Mouse (Mus musculus) heart, embryonic 10.5 days (tissue): Measurements from ENCODE around the gene Olfr282. TPM values are rescaled to one million over a fixed set of nuclear protein-coding genes. Genes with fewer than 3 reads are reported as not detected.

Source experiments
- DNase-seq: peaks from one replicate; pipeline ENCODE4 v3.0.0-alpha.2; 2017; ENCODE audit warnings: low spot score
- H3K27ac ChIP-seq: fragments of 300-500 bp; sonication (generic); 2 replicates; pipeline ENCODE4 v1.5.1; 2016; ENCODE audit warnings: mild to moderate bottlenecking
- H3K27me3 ChIP-seq: fragments of 300-500 bp; sonication (generic); 2 replicates; pipeline ENCODE4 v1.6.1; 2016; ENCODE audit warnings: mild to moderate bottlenecking; ENCODE audit not compliant: poor library complexity, insufficient read depth, severe bottlenecking
- H3K36me3 ChIP-seq: fragments of 300-500 bp; sonication (generic); 2 replicates; pipeline ENCODE4 v1.6.1; 2016; ENCODE audit warnings: mild to moderate bottlenecking, moderate library complexity
- H3K4me1 ChIP-seq: fragments of 300-500 bp; sonication (generic); 2 replicates; pipeline ENCODE4 v1.6.1; 2016; ENCODE audit warnings: mild to moderate bottlenecking
- H3K4me3 ChIP-seq: fragments of 300-500 bp; sonication (generic); 2 replicates; pipeline ENCODE4 v1.5.1; 2016; ENCODE audit warnings: mild to moderate bottlenecking, moderate library complexity
- H3K9me3 ChIP-seq: fragments of 300-500 bp; sonication (generic); 2 replicates; pipeline ENCODE4 v1.6.1; 2016; ENCODE audit warnings: mild to moderate bottlenecking, moderate library complexity
- WGBS: fragments of 180-500 bp; shearing (Covaris S2); methylation state at CpG from one replicate; pipeline ENCODE4 v1.1.7; 2016; 5-methylcytosine and 5-hydroxymethylcytosine counted together
- polyA plus RNA-seq: library from polyadenylated mRNA; unstranded; fragments of >200 nt; fragmentation: Nextera tagmentation; extraction: Ambion mirVana; gene quantifications from 2 replicates; pipeline ENCODE4 v1.2.1, GENCODE M21; 2016

Gene Olfr282
- polyA plus RNA-seq, 1 experiment from 2014 or later: not detected

DNA sequence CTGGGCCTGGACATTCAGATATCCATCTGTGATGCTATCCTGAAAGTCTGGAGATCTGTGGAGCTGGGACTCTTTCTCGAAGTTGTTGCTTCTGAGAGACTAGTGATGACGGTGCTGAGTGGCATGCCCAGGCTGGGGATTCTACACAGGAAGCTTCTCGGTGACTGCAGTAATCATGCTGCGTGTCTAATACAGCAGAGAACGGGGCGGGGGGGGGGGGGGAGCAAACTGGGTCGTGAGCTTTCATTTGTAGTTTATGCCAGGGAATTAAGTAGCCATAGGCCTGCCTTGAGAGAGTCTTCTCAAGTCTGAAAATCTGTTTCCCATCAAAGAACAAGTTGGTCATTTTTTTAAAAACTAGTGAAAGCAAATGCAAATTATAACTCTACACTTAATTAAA, 12.9 kb upstream of the Olfr282 start:
- H3K36me3 ChIP-seq: no peaks in the 10 kb centered on the region

DNA sequence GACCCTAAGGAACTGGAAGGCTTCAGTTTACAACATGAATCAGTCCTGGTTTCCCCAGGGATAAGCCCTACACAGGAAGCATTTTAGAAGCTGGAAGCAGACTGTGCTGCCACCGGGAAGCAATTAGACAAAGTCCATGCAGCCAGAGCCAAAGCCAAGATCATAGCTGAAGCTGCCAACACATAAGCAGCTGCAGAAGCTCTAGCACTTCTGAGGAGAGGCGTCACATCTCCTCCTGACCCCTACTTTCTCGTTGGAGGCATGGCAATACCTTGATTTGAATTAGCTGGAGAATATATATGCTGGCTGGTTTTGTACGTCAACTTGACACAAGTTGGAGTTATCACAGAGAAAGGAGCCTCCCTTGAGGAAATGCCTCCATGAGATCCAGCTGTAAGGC, 10.1 kb upstream of the Olfr282 start:
- Histone ChIP-seq H3K36me3 (no peaks in the 10 kb centered on the region), H3K9me3 (no peaks in the 10 kb centered on the region)

More for the DNA sequence above, 12.9 kb upstream of the Olfr282 start:
- Histone ChIP-seq H3K4me3 (no peak overlapping the region), H3K27me3 (no peaks in the 10 kb centered on the region), H3K27ac (no peak overlapping the region), H3K9me3 (no peaks in the 10 kb centered on the region), H3K4me1 (no peaks in the 10 kb centered on the region)
- no peak for DNase-seq
- WGBS: 61% methylated on average over 7 of the region's 7 CpGs

GRCm38 (mm10) chr15:98424326-98424725, 6.7 kb upstream of the Olfr282 start:
- Histone ChIP-seq H3K27me3 (no peaks in the 10 kb centered on the region), H3K9me3 (no peaks in the 10 kb centered on the region), H3K4me1 (no peaks in the 10 kb centered on the region), H3K4me3 (no peak overlapping the region), H3K27ac (no peak overlapping the region), H3K36me3 (no peaks in the 10 kb centered on the region)
- 78% methylated on average over 14 of the region's 14 CpGs for WGBS
- no peak for DNase-seq

More for the DNA sequence above, 10.1 kb upstream of the Olfr282 start:
- H3K4me1 ChIP-seq: no peaks in the 10 kb centered on the region
- no peak overlapping the region for H3K4me3 ChIP-seq
- no peak overlapping the region for H3K27ac ChIP-seq
- DNase-seq: no peak
- WGBS: 62% methylated on average over 4 of the region's 4 CpGs
- no peaks in the 10 kb centered on the region for H3K27me3 ChIP-seq

GRCm38 (mm10) chr15:98424753-98425152, 6.3 kb upstream of the Olfr282 start:
- no peaks in the 10 kb centered on the region for H3K36me3 ChIP-seq
- H3K9me3 ChIP-seq: no peaks in the 10 kb centered on the region
- no peak for DNase-seq
- no peak overlapping the region for H3K4me3 ChIP-seq
- WGBS: 68% methylated on average over 6 of the region's 6 CpGs
- H3K27me3 ChIP-seq: no peaks in the 10 kb centered on the region
- no peak overlapping the region for H3K27ac ChIP-seq
- no peaks in the 10 kb centered on the region for H3K4me1 ChIP-seq

DNA sequence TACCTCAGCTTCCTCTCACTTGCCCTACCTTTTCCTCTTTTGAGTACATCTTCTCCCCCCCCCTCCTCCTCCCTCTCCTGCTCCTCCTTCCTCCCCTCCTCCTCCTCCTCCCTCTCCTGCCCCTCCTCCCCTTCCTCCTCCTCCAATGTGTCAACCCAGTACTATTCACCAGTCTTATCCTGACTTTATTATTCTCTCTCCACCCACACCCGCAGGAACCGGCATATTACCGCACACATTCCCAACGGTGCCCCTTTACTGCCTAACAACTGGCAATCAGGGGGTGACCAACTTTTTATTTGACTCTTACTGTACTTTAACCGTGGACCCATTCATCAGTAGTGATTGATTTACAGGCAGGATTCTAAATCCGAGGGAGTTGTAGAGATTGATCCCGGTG, 5.8 kb upstream of the Olfr282 start:
- no peak overlapping the region for H3K27ac ChIP-seq
- no peak for DNase-seq
- no peaks in the 10 kb centered on the region for H3K27me3 ChIP-seq
- no peaks in the 10 kb centered on the region for H3K36me3 ChIP-seq
- H3K4me1 ChIP-seq: no peaks in the 10 kb centered on the region
- H3K9me3 ChIP-seq: no peaks in the 10 kb centered on the region
- no peak overlapping the region for H3K4me3 ChIP-seq
- 84% methylated on average over 7 of the region's 7 CpGs for WGBS

- DNase-seq: no peak
- Histone ChIP-seq H3K27ac (no peak overlapping the region), H3K4me3 (no peak overlapping the region), H3K4me1 (no peaks in the 10 kb centered on the region), H3K27me3 (no peaks in the 10 kb centered on the region), H3K36me3 (no peaks in the 10 kb centered on the region), H3K9me3 (no peaks in the 10 kb centered on the region)
- 66% methylated on average over 3 of the region's 3 CpGs for whole genome bisulfite sequencing
These were observed 13.5 kb downstream of the Olfr282 start for GRCm38 (mm10) chr15:98444561-98444960.

DNA sequence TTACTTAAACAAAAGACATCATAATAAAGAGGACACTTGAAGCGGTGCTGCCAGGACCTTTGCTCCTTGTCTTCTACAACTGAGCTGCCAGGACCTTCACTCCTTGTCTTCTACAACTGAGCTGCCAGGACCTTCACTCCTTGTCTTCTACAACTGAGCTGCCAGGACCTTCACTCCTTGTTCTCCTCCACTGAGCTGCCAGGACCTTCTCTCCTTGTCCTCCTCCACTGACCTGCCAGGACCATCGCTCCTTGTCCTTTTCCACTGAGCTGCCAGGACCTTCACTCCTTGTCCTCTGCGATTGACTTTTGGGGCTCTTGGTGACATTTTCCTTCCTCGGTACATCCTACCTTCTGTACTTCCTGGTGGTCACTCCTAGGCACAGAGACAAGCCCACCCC, 17.5 kb downstream of the Olfr282 start:
- no peak overlapping the region for H3K27ac ChIP-seq
- no peaks in the 10 kb centered on the region for H3K9me3 ChIP-seq
- no peak for DNase-seq
- 62% methylated on average over 4 of the region's 4 CpGs for WGBS
- no peaks in the 10 kb centered on the region for H3K36me3 ChIP-seq
- H3K4me3 ChIP-seq: no peak overlapping the region
- no peaks in the 10 kb centered on the region for H3K27me3 ChIP-seq
- no peaks in the 10 kb centered on the region for H3K4me1 ChIP-seq

GRCm38 (mm10) chr15:98452288-98452687, 21.3 kb downstream of the Olfr282 start, which contains the start of gene Olfr281:
Gene Olfr281 (plus strand): TSS chr15:98452588.
- Histone ChIP-seq H3K36me3 (no peaks in the 10 kb centered on the region), H3K27ac (no peak within 1 kb of the TSS), H3K9me3 (no peaks in the 10 kb centered on the region), H3K4me3 (no peak within 1 kb of the TSS), H3K27me3 (no peaks in the 10 kb centered on the region), H3K4me1 (no peaks in the 10 kb centered on the region)
- 86% methylated on average over 7 of the region's 7 CpGs for WGBS
- no peak for DNase-seq

- H3K36me3 ChIP-seq: no peaks in the 10 kb centered on the region
These were observed 38.6 kb downstream of the Olfr282 start, which contains the start of gene OR5BS1P for GRCm38 (mm10) chr15:98469596-98469995. Gene OR5BS1P (plus strand): TSS chr15:98469896.

GRCm38 (mm10) chr15:98471539-98471938, 40.5 kb downstream of the Olfr282 start:
- Histone ChIP-seq H3K27ac (no peak overlapping the region), H3K27me3 (peaks cover 15% of the 10 kb centered on the region), H3K4me3 (no peak overlapping the region), H3K9me3 (peaks cover 3% of the 10 kb centered on the region; the same call in 1 of the 2 replicates), H3K36me3 (no peaks in the 10 kb centered on the region), H3K4me1 (no peaks in the 10 kb centered on the region)
- WGBS: 84% methylated on average over 13 of the region's 13 CpGs
- peak; percentile 30 for DNase-seq

More at GRCm38 (mm10) chr15:98469596-98469995, 38.6 kb downstream of the Olfr282 start, which contains the start of gene OR5BS1P:
- peaks cover 3% of the 10 kb centered on the region; the same call in 1 of the 2 replicates for H3K9me3 ChIP-seq
- H3K4me3 ChIP-seq: no peak within 1 kb of the TSS
- H3K4me1 ChIP-seq: no peaks in the 10 kb centered on the region
- H3K27me3 ChIP-seq: peaks cover 15% of the 10 kb centered on the region
- DNase-seq: no peak
- 87% methylated on average over 4 of the region's 4 CpGs for WGBS
- no peak within 1 kb of the TSS for H3K27ac ChIP-seq

GRCm38 (mm10) chr15:98474958-98475357, 43.9 kb downstream of the Olfr282 start:
- WGBS: 78% methylated on average over 10 of the region's 10 CpGs
- no peak overlapping the region for H3K4me3 ChIP-seq
- H3K4me1 ChIP-seq: no peaks in the 10 kb centered on the region

GRCm38 (mm10) chr15:98475382-98475781, 44.4 kb downstream of the Olfr282 start:
- 48% methylated on average over 10 of the region's 10 CpGs for WGBS
- no peak overlapping the region for H3K27ac ChIP-seq
- H3K4me1 ChIP-seq: no peaks in the 10 kb centered on the region
- H3K27me3 ChIP-seq: peaks cover 15% of the 10 kb centered on the region
- H3K9me3 ChIP-seq: no peaks in the 10 kb centered on the region
- no peaks in the 10 kb centered on the region for H3K36me3 ChIP-seq
- H3K4me3 ChIP-seq: no peak overlapping the region
- no peak for DNase-seq

More at GRCm38 (mm10) chr15:98474958-98475357, 43.9 kb downstream of the Olfr282 start:
- H3K27ac ChIP-seq: no peak overlapping the region
- H3K36me3 ChIP-seq: no peaks in the 10 kb centered on the region
- peaks cover 15% of the 10 kb centered on the region for H3K27me3 ChIP-seq
- no peak for DNase-seq
- no peaks in the 10 kb centered on the region for H3K9me3 ChIP-seq

- no peak for DNase-seq
- 79% methylated on average over 5 of the region's 5 CpGs for WGBS
- H3K27ac ChIP-seq: no peak overlapping the region
- no peaks in the 10 kb centered on the region for H3K36me3 ChIP-seq
- H3K4me1 ChIP-seq: no peaks in the 10 kb centered on the region
- no peaks in the 10 kb centered on the region for H3K9me3 ChIP-seq
- H3K27me3 ChIP-seq: peaks cover 10% of the 10 kb centered on the region
- H3K4me3 ChIP-seq: no peak overlapping the region
These were observed 45.3 kb downstream of the Olfr282 start for GRCm38 (mm10) chr15:98476281-98476680.

GRCm38 (mm10) chr15:98479568-98480102, 48.6 kb downstream of the Olfr282 start:
- no peak for DNase-seq
- whole genome bisulfite sequencing: 73% methylated on average over 7 of the region's 7 CpGs
- H3K27me3 ChIP-seq: no peaks in the 10 kb centered on the region; the same call in 1 of the 2 replicates
- no peaks in the 10 kb centered on the region for H3K9me3 ChIP-seq
- no peaks in the 10 kb centered on the region for H3K36me3 ChIP-seq
- 0 out of 2 replicates have a peak, but pooled peaks cover 3% of the 10 kb centered on the region for H3K4me1 ChIP-seq
- no peak overlapping the region for H3K4me3 ChIP-seq
- no peak overlapping the region for H3K27ac ChIP-seq
